Mouse (Mus musculus): ENCODE results near the gene Gm21746. TPM values are rescaled to one million over a fixed set of nuclear protein-coding genes. Genes with fewer than 3 reads are reported as not detected.
"Not testable (repeated sequence)": the region's sequence is repeated elsewhere in the genome, so short reads cannot be mapped to it uniquely, and the experiment has no call there.

Gene Gm21746
- polyA plus RNA-seq (2011; ENCODE audit: insufficient read length, low read depth, missing spikeins), result not detected in 2 replicates

- not testable (repeated sequence) for H3K4me1 ChIP-seq (ENCODE audit: control insufficient read depth, insufficient read depth, low read length); H3K27ac ChIP-seq (ENCODE audit: insufficient read depth, low read length); H3K4me3 ChIP-seq (ENCODE audit: insufficient read depth, low read length)
These were observed at the start of gene Gm21746 for GRCm38 (mm10) chrY:6237895-6238294. Gene Gm21746, minus strand, starts transcription at chrY:6237995.

GRCm38 (mm10) chrY:6266798-6267197, 29.0 kb upstream of the Gm21746 start, which contains the start of gene Gm20873:
Gene Gm20873, plus strand, starts transcription at chrY:6267098.
- not testable (repeated sequence) for H3K27ac ChIP-seq (ENCODE audit: insufficient read depth, low read length); H3K4me1 ChIP-seq (ENCODE audit: control insufficient read depth, insufficient read depth, low read length); H3K4me3 ChIP-seq (ENCODE audit: insufficient read depth, low read length)

Other genes starting within 250 kb of the Gm21746 start
- not detected in 2 replicates for gene Gm20873, start 29.1 kb upstream of the Gm21746 start, polyA plus RNA-seq (2011; ENCODE audit: insufficient read length, low read depth, missing spikeins)